Mouse (Mus musculus) liver, postnatal 0 days (tissue): ENCODE data around the gene Vamp5.

ENCODE experiments used
- CTCF ChIP-seq: sonication (generic); IDR thresholded peaks from 2 replicates; pipeline ENCODE4 v1.5.1; 2016; ENCODE audit warnings: antibody characterized with exemption, low read depth
- EP300 ChIP-seq: IDR thresholded peaks from 2 replicates; pipeline ENCODE4 v1.6.1; 2016; ENCODE audit warnings: antibody characterized with exemption, low read depth, mild to moderate bottlenecking

- TF ChIP-seq CTCF = no peak
- TF ChIP-seq EP300 = no peak
Measured at GRCm38 (mm10) chr6:72425646-72426045, 45.4 kb upstream of the Vamp5 start.
